Mouse (Mus musculus) Muller cell, postnatal 12 days (primary cell): ENCODE results near the gene Fam172a.

ENCODE experiments used
- DNase-seq: peaks from one replicate; pipeline ENCODE4 v3.0.0-alpha.2; 2015; ENCODE audit errors: inconsistent ontology term

The Fam172a gene

DNA sequence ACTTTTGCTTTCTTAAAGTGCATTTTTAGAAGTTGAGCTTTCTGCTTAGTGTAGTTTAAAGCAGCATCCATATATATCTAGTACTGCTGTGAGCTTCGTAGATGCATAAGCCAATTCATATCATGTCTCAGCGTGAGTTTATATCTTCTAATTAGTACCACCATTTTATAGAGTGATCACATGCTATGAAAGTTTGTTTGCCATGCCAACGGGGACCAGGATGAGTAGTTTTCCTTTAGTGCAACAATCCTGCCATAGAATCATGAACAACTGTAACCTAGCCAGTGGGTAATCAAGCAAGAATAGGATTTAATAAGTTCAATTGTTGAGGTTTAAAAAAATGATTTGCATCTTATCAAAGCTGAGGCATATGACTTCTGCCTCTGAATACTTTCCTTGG, 398.8 kb downstream of the Fam172a start:
- peak; percentile 14 for DNase-seq

DNA sequence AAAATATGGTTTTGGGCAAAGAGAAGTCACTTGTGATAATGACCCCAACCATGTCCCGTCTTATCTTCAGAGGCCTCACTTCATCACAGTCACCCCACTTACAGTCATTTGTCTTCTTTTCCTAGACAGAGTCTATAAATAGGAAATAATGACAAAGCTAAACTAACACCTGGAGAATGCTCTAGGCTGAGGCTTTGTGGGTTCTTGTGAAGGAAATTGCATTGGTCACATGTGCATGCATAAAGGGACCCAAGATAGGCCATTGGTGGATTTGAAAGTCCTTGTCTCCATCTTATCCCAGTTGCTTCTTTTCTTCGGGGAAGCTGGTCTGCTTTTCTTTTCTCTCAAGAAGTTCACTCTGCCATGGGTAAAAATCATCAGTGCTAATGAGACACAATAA, 400.5 kb downstream of the Fam172a start:
- DNase-seq, result no peak

DNA sequence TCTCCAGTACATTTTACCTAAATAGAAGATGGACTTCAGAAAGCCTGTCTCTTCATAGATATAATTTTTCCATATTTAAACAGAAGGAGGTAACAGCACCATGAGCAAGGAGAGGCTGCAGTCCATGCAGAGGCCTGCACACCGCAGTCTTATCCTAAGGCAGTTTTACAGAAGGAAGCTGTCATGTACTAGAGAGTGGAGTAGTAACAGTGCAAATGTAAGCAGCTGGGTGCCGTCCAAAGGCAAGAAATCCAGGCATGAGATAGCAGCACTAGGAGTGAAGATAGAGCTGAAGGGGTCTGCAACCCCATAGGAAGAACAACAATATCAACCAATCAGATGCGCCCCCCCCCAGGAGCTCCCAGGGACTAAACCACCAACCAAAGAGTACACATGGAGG, 403.0 kb downstream of the Fam172a start:
- DNase-seq, result no peak

DNA sequence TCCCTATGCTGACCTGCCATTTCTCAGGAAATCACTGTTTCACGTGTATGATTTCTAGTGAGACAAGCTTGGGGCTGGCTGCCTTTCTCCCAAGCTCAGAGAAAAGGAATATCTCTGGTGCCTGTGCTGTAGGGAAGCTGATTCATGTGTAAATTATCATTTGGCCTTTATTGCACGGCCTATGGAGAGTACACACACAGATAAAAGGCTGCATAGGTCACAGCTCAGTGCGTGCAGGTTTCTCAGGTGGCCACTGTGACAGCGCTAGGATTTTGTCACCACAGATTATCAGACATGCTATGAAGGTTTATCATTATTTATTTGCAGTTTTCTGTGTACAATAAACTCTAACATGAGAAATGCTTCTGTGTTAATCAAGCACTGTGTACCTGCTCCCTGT, 408.8 kb downstream of the Fam172a start:
- no peak for DNase-seq

DNA sequence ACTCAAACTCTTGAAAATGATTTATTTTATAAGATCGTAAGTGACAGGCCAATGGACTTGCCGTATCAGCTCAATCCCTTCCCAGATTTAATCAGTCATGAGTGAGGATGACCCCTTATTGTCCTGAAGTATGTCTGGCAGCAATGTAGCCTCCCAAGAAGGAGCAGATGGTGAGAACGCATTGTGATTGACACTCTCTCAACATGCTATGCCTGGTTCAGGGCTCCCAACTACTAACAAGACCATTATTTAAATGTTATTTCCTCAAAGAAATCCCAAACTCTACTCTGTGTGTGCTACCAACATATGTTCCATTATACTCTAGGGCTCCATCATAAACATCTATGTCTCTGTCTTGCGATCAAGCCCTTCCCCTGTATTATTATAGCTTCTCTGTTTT, 412.1 kb downstream of the Fam172a start:
- peak; percentile 23 for DNase-seq

DNA sequence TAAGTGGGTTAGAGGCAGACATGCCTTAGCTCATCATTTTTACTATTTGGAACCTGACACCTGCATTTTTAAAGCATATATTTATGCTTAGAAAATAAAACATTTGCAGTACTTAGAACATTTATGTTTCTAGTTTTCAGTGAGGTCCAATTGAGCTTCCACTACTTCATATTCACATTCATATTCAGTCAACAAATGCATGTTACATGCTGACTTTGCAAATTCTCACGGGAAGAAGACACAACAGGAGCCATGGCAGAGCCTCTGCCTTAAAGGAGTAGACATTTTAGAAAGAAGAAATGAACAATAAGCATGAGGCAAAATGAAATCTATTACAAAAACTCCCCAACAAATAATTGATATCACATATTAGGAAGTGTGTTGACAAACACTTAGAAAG, 416.9 kb downstream of the Fam172a start:
- no peak for DNase-seq

DNA sequence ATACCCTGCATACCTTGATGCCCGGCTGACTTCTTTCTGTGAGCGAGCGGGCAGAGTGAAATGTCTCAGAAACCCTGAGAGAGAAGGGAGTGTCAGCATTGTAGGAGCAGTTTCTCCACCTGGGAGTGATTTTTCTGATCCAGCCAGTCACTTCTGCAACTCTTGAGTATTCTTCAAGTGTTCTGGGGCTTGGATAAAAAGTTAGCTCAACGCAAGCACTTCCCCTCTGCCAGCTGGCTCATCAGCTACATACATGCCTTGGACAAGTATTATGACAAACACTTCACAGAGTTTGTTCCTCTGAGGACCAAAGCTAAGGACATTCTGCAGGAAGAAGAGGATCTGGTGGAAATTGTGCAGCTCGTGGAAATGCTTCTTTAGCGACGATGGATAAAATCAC, 420.2 kb downstream of the Fam172a start:
- DNase-seq, result no peak

DNA sequence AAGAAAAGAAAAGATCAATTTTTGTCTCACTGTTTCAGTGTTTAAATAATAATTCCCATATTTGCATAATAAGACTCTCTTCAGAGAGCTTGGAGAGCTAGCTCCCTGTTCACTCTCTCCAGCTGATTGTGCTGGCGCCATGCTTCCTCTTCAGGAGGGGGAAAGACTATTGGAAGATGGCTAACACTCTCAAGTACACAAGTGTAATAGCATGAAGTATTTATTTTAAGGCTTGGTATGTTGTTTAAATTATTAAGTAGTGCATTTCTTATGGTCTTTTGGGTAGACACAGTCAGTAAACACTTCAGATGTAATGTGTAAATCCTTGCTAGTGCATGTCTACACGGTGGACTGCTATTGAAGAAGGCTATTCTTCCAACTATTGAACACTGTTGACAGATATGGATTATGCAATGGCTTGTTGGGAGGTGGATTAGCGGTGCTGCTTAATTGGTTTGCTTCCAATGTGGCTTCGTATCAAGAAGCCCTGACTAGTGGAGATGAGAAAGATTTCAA, 422.1 kb downstream of the Fam172a start:
- DNase-seq, result no peak

DNA sequence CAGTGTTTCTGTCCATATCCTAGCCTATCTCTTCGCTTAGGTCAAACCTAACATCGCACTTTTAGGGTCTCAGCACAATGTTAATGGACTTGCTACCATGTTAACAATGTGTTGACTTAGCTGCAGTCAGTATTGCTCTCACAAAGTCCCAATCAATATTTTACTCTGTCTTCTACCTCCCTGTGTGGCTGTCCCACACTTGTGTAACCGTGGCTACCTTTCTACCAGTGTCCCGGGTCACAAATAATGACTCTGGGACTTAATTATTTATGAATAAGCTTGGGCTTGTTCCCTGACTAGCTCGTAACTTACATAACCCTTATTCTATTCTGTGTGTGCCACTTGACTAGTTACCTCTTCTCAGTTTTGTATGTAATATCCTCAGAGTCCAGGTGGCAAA, 455.6 kb downstream of the Fam172a start:
- DNase-seq, result no peak

DNA sequence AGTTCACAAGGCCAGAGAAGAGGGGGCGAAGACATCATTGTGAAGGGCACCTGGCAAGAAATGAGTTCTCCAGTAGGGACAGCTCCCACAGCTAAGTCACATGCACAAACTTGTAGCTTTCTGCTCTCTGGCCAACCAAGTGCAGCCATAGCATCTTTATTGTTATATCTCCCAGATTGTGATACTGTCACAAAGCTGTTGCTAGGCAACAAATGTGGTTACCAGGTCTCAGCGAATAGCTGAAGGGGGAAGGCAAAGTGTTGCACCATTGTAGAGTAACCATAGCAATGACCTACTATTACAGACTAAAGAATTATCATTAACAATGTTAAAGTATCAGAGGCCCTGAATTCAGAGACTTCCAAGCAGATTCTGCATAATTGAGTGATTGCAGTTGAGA, 460.3 kb downstream of the Fam172a start:
- DNase-seq, result no peak

DNA sequence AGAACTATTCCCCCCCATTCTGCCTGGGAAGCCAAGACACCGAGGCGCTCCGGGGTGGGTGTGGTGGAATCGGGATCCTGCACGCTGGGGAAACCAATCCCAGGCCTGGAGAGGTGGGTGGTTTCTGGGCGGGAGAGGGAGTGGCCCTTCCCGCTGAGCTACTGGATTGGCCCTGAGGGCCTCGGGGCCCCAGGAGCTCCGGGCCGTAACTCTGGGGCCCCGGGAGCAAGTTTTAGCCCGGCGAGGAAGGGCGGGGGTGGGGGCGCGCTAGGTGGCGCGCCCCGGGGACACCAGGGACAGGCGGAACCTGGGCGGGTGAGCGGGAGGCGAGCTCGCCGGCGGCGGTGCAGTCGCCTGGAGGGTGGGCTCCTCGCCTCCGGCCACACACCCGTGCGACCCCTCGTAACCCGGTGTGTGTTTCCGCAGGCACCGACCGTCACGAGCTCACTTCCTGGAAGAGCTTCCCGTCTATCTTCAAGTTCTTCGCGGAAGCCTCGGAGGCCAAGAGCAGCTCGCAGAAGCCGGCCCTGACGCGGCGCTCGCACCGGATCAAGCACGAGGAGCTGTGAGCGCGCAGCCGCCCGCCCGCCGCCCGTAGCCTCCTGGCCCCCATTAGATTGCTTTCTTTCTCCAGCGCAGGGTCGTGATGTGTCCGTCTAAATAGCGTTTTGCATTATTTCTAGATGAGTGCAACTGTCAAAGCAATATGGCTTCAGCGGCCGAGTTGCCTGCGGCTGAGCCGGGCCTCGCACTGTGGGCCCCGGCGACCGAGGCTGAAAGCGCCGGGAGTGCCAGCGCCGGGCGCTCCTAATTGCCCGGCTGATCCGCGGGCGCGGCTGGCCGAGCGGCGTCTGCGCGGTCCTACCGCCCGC, 461.5 kb downstream of the Fam172a start:
- DNase-seq, result peak; percentile 94

DNA sequence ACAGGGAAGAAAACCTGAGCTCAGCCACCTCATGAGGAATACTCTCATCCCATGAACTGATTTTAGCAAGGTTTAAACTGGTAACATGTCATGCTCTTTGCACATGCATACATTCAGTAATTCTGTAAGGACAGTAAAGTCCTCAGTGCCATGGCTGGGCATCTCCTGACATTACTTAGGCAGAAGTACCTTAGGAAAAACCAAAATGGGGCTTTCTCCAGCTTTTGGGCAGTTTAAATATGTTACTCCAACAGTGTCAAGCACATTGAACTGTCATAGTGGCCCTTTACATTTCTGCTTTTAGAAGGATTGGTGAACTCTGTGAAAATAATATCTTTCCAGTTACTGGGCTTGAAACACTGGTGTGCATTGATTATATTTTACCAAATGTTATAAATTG, 463.1 kb downstream of the Fam172a start:
- no peak for DNase-seq

DNA sequence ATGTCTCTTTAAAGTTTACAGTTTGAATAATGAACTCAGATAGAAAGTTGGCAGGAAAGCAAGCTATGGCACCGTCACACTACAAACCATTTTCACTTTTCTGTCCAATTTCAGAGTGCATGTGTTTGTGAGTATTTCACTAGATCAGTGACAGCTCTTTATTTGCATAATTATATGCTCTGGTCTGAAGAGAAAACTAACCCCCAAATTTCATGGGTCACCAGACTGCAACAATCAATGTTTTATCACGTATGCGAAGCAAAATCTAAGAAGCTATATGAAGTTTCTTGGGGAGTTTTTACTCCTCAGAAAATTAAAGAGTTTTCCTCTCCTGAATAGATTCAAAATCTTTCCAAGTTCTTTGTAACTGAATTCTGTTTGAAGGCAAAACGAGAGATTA, 466.3 kb downstream of the Fam172a start:
- no peak for DNase-seq

DNA sequence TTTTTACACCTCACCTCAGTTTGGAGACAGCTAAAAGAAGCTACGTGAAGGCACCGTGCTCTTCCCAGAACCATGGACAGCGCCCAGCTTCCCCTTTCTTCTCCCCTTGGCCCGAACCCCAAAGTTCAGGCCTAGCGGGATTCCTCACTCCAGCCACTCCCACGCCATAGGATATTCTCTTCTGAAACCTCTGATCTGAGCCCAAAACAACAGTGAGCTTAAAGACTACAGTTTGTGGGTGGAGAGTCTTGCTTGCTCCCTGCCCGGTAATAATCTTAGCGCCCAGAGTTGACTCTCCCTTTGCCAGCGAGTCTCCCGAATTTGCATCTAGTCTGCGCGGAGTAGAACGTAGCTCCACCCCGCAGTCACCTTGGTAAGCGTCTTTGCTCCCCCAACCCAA, 469.5 kb downstream of the Fam172a start:
- DNase-seq, result peak; percentile 63

DNA sequence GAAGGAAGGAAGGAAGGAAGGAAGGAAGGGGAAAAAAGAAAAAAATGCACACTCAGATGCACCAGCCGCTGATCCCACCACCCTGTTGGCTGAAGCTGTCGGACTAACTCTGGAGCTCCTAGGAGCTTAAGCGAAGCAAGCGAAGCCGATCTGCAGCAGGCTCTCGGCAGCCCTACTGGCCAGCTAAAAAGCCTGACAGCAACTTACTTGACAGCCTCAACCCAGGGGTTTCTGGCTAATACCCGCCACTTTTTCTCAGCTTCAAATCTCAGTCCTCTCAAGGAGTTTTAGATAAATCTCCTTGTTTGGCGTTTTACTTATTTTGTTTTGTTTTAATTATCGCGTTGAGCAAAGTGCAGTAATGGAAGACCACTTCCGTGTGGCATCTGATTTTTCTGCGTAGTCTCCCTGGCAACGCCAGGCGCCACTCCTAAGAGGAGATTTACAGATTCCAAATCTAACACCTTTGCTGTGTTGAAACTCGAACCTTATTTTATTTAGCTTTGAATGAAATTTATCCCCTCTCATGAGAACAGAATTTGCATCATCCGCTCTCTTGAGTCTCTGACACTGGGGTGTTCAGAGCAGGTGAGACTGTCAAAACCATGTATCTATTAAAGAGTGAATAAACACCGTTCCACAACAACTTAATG, 470.3 kb downstream of the Fam172a start:
- DNase-seq, result no peak

DNA sequence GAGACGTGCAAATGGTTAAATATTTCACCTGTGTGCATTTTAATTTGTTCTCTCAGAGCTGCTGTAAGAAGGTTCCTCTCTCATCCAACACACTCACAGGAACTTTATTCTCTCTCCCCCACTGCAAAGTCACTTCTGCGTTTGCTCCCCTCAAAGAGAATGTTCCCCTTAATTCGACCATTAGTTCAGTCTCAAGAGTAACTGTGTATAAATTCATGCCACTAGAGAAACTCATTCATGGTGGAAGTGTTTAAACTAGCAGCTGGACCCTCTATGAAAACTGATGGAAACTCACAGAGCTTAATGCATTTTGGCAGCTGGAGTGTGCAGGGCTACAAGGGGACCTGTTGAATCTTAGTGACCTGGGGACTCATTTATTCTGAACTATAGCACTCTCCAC, 471.0 kb downstream of the Fam172a start:
- no peak for DNase-seq

DNA sequence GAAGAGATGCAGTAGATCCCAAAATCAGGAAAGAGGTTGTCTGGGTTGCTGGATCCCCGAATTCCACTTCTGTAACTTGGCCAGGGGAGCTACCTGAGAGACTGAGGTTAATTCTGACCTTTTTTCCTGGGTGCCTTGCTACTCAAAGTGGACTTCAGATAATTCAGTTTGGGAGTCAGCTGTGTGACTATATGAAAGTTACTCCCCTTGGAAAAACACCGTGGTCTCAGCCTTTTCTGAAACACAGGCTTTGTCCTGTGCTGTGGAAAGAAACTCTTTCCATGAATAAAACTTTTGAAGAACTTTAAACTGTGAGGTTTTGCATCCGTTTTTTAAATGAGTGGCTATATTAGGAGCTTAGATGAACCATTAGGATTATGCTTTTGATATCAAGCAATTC, 472.4 kb downstream of the Fam172a start:
- no peak for DNase-seq

DNA sequence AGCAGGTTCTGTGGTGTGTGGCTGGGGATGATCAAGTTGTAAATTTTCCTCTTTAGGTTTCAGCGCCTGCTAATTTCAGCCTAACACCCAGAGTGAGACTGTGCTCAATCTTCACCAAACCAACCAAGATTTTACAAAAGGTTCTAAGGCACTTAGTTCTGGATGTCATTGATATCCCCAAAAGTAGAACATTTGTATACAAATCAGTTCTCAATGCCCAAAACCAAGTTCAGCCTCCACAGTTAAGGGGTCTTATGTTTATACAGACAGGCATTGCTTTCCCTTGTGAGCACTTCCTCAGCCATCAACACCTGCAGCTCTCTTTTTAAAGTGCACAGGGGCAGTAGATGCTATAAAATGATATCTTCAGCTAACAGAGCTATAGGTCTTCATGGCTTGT, 473.1 kb downstream of the Fam172a start:
- no peak for DNase-seq

DNA sequence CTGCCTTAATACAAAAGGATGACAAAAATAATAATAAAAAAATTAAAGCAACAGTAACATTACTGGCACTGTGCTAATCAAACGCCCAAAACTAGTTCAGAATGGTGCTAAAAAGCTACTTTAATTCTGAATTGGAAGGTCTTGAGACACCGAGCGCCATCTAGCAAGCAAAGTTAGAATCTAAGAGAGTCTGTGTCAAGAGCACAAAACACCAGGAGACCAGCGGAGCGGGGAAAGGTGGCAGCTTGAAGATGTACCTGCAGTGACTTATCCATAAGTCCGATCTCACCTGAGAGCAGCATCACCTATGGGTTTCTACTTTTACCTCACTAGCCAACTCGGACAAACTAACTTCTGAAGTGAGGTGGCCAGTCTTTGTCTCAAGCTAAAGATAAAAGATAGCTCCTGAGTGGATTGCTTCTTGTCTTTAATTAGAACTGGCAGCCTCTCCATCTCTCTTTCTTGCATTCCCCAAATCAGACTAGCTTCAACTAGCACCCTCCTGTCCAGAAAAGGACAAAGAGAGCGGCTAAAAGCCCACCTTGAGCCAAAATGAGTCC, 474.1 kb downstream of the Fam172a start:
- DNase-seq, result no peak

DNA sequence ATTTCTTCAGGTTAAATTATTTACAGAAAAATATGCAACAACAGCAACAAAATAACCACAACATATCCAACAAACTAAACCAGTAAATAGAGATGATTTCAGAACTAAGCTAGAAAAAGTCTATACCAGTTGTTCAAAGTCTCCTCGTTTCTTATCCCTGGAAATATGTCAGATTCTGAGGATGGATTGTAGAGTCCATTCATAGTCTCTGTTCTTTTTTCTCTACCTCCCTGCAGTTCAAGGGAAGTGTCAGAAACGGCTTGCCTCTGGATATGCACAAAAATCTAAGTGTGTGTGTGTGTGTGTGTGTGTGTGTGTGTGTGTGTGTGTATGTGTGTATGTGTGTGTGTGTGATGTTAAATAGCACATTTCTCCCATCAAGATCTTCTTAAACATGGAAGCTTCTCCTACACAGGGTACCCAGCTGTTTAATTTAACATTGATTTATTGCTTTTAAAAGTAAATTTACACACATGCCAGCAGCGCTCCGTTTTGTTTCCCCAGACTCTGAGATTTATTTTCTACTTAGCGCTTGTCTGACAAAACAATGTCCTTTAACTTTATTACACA, 475.6 kb downstream of the Fam172a start:
- DNase-seq, result no peak

DNA sequence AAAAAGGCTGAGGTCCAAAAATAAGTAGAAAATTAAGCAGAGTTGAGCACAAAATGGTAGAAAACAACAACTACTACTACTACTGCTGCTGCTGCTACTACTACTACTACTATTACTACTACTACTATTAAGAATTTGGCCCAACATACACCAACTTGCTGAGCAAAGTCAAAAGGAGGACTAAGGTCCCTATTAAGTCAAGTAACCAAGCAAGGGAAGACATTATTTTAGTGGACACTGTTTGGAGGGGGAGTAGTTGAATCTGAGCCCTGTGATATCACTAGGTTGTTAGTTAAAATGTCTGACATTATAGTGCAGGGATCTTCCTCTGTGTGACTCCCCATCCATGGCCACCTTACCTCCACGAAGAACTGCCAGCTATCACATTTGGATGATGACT, 476.2 kb downstream of the Fam172a start:
- no peak for DNase-seq

DNA sequence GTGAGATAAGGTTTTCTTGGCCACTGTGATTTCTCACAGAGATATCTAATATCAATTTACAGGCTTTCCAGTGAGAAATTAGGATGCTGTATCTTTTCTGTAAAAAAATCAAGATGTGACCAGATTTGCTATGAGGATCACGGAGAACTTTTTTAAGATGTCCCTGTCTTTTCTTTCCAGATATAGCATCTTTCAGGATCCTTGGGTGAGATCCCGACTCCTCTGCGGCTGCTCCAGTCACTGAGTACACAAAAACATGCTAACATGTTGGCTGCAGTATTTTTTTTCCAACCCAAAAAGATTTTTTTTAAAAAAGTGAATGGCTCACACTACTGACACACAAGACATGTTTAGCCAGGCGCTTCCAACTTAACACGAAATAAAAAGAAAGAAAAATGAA, 476.9 kb downstream of the Fam172a start:
- DNase-seq, result no peak
